Mouse (Mus musculus): ENCODE measurements around the gene Agpat1.

Gene Agpat1

DNA sequence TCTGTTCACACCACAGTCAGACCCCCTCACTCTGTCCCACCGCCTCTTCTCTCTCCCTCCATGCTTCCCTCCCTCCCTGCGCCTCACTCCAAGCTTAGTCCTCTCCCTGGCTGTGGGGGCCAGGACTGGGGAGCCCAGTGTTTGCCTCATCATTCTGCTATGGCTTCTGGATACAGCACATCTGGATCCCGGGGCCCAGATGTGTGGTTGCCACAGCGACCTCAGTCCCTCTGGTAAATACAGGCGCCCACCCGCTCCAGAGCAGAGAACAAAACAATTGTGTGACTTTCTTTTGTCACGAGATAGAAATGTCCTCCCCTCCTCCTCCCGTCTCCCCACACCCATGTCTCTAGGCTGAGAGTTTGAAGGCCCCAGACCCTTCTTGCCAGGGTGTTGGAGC, 52.6 kb downstream of the Agpat1 start:
- DNase-seq, result peak; percentile 52

DNA sequence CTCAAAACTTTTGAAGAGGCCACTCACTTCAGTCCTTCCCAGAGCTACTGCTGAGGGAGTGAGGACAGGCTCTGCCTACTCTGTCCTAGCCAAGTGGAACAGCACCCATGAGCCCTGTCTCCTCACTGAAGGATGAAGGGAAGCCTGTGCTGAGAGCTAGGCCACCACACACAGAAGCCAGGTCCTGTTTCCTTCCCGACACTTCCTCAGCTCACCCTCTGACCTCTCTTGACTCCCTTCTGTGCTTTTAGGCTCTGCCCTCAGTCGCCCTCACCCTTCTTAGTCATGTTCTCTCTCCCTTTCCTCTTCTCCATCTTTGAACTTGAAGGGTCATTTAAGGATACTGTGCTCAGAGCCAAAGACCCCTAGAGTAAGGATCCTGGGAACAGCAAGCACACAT, 53.2 kb downstream of the Agpat1 start:
- no peak for DNase-seq

DNA sequence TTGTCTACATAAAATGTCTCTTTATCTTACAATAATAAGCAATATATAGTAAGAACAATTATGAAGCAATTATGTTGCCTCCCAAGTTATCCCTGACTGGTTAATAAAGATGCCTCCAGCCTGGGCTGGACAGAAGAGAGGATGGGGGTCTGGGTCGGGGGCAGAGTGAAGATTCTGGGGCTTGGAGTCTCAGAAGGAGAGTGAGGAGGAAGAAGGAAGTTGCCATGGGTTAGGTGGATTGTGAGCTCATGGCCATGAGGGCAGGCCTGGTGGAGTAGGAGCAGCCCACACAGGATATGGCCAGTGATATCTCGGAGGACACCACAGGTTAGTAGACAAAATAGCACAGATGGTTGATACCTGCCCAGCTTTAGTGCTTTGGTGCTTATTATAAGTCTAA, 54.1 kb downstream of the Agpat1 start:
- DNase-seq, result no peak

DNA sequence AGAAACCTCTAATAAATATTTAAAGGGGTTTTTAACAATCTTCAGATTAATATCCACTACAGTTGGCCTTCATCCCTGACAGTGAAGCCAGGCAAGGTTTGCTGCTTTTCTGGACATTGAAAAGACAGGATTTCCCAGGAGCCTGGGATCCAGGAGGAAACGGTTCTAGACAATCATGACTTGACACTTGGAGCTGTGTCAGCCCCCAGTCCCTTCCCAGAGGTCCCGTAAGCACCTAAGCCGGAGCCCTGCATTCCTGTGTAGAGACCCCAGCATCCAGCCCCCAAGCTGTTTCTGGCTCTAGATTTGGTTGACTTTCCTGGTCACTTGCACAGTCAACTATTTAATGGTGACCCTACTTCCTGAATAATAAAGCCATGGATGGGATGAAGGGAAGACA, 54.5 kb downstream of the Agpat1 start:
- no peak for DNase-seq

DNA sequence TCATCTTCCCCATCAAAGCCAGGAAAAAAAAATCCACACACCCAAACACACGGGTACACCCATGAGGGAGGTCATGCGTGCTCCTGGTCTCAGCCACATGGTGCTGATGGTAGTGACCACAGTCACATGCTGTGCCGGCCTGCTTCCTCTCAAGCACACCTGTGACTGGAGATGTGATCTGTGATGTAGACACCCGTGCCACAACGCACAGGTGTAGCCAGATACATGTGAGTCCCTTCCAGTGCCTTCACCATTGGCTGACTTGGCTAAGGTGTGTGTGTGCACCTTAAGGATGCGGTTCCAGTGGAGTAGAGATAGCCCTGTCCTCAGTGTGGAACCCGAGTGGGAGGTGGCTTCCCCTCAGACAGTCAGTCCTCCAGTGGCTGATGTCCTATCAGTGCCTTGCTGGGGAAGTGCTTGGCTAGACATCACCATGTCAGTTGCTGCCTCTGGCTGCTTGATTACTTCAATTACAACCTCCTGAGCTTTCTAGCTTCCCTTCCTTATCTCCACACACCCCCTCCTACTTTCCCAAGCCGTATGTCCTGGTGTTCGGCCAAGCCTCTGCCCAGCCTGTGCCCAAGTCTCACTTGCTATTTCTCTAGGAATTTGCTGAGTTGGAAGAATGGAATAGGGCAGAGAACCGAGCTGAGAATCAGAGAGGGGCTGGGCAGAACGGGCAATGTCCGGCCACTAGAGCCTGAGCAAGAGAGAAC, 55.3 kb downstream of the Agpat1 start:
- DNase-seq, result no peak

DNA sequence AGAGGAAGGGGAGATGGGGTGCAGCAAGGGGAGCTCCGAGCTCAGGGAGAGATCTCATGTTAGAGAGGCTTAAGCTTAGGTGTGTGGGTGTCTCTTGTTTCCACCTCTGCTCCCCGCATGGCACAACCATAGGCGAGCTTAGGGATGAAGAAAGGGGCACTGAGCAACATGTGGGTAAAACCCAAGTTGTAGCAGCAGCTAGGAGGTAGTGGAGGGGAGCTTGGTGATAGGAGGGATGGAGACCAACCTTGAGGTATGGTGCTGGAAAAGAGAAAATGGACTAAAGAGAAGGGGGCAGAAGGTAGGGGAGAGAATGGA, 55.8 kb downstream of the Agpat1 start:
- no peak for DNase-seq

DNA sequence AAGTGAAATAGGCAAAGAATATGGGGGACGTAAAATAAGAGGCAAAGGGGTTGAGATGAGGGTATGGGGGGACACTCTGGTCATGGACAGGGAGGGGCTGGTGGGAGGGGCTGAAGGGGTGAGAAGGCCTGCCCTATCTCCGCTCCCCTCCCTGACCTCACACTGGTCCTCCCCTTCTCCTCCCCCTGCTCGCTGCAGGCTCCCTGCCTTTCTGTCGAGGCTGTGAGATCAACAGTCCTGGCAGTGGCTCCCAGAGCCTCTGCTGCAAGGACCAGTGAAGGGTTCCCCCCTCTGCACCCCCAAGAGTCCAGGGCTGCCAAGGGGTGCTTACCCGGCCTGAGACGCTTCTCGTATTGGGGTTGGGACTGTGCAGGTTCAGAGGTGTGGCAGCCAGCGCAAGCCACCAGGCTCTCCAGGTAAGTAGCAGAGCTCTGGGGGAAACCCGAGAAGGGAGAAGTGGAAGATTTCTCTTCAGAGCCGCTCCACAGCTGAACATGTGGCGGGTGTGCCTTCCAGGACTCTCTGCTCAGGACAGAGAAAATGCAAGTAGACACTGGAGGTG, 56.3 kb downstream of the Agpat1 start:
- peak; percentile 58 for DNase-seq

DNA sequence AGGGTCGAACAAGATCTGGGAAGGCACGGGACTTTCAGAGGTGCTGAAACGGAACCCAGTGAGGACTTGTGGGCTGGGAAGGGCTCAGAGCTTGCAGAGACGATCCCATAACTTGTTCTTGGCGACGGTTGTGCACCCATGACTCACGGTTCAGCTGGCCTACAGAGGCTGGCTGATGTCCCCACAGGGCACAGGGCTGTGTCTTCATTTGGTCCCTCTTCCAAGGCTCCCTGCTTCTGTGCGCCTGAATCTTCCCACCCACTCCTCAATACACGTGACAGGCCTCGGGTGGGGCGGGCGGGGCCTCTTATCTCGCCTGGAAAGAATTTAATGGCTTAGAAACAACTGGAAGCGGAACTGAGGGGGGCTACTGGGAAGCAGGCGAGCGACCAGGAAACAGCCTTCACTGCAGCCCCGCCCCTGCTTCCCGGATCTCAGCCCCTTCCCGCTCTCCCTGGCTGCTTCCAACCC, 57.1 kb downstream of the Agpat1 start:
- peak; percentile 85 for DNase-seq

DNA sequence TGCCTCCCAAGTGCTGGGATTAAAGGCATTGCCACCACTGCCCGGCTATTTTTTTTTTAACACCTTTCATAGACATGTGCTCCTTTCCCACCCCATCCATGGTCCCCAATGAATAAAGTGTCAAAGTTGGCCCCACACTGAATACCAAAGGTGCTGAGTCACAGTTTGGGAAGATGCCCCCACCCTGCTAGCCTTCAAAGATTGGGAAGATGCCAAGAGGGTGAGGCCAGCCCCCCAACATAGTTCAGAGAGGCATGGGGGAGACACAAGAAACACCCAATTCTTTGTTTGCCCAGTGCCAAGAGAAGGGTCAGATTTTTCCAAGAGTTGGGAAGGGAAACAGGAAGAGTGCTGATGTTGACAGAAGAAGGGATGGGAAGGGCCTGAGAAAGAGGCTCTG, 58.4 kb downstream of the Agpat1 start:
- DNase-seq, result no peak

DNA sequence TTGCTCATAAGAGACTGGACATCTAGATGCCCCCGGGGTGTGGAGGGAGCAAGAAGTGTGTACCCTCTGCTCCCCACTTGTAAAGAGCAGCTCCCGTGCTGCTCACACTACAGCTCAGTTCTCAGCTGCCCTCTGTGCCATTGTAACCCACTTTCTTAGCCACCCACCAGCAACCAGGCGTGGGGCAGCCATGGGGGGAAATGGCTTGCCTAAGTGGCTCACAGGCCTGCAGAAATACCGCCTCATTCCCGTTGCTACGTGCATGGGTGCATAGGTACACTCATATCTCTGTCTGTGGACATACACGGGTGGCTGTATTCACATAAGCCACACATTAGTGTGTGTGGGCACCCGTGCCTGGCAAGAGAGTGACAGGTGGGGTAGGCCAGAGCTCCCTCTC, 58.9 kb downstream of the Agpat1 start:
- no peak for DNase-seq
